Mouse (Mus musculus) CH12F3 (cell line): ENCODE measurements around the gene Sgce.
"Not testable (repeated sequence)": the region's sequence is repeated elsewhere in the genome, so short reads cannot be mapped to it uniquely, and the experiment has no call there.

Experiments used
- in situ Hi-C: fragments of 300-500 bp; cut with MboI; formaldehyde crosslinking; loops from 2 replicates; pipeline ENCODE4 v1.14.3; 2020; ENCODE audit warnings: low sequenced_read_pairs

Gene Sgce

DNA sequence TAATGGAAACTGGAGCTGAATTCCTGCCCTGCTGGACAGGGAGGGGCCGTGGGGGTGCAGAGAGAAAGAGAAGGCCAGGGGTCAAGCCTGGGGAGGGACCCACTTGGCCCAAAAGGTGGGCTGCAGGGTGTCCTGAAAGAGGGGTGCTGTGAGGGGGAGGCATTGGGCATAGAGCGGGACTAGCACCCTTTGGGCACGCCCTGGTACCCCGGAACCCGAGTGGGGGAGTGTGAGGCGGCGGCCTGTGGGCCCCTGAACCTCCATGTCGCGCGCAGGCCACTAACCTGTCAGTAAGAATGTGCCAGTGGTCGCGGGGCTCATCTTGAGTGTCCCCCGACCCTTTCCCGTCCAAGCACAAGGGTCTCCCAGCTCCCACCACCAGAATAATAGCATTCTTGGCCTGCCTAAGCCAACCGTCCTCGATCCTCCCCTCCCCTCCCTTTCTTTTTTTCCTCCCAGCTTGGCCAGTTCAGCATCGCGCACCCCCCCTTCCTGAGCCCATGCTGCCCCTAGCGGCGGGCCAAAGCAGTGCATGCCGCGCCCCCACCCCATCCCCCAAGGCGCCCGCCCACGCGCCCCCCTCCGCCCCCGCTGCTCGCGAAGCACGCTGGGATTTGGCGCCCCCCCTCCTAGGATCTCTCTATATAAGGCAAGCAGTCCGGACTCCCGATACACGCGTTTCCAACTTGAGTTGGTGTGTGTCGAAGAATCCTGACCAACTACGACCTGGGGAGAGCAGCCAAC, at the start of gene Sgce, which contains the start of gene Peg10:
Gene Sgce, minus strand, starts transcription at position 512 of the 744 bp plus-strand sequence.
Gene Peg10, plus strand, starts transcription at position 611 of the 744 bp plus-strand sequence.
- in situ Hi-C loops: no loop called here

- in situ Hi-C loops: no loop called here
These were observed 49.3 kb upstream of the Sgce start for GRCm38 (mm10) chr6:4796281-4796680.

GRCm38 (mm10) chr6:4762252-4762651, 15.2 kb upstream of the Sgce start:
- in situ Hi-C loops: no loop called here

DNA sequence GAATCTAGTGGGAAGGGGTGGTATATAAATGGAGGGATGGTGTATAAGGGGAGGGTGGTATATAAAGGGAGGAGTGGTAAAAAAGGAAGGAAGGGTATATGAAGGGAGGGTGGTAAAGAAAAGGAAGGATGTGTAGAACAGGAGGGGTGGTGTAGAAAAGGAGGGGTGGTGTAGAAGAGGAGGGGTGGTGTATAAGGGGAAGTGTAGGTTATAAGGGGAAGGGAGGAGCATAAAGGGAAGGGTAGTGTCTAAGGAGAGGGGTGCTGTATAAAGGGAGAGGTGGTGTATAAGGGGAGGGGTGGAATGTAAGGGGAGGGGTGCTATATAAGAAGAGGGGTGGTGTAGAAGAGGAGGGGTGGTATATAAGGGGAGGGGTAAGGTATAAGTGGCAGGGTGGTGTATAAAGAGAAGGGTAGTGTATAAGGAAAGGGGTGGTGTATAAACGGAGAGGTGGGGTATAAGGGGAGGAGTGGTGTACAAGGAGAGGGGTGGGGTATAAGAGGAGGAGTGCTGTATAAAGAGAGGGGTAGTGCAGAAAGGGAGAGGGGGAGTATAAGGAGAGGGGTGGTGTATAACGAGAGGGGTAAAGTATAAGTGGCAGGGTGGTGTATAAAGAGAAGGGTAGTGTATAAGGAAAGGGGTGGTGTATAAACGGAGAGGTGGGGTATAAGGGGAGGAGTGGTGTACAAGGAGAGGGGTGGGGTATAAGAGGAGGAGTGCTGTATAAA, 14.6 kb upstream of the Sgce start:
- in situ Hi-C loops: not testable (repeated sequence)

GRCm38 (mm10) chr6:4754886-4755285, 7.9 kb upstream of the Sgce start:
- in situ Hi-C loops: no loop called here

GRCm38 (mm10) chr6:4754286-4754685, 7.3 kb upstream of the Sgce start:
- in situ Hi-C loops: no loop called here

- in situ Hi-C loops: no loop called here
These were observed 4.3 kb upstream of the Sgce start for GRCm38 (mm10) chr6:4751355-4751754.

DNA sequence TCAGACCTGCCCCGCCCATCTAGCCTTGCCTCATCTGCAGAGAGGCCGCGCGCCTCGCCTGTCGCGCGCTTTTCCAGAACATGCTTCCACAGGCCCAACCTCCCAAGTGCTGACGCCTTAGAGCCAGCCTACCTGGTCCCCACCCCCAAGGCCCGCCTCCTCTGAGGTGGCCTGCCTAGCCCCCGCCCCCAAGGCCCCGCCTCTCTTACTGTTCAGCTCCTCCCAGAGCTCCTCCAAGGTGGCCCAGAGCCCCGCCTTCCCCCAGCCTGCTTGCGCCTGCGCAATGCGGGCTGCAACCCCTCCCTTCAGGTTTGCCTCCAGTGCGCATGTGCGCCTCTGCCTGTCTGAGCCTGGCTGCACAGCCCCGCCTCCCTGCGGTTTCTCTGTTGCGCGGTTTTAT, 2.1 kb upstream of the Sgce start:
- in situ Hi-C loops: no loop called here

GRCm38 (mm10) chr6:4748506-4748961, 1.5 kb upstream of the Sgce start:
- in situ Hi-C loops: no loop called here

GRCm38 (mm10) chr6:4747677-4748505, 884 bp upstream of the Sgce start:
- in situ Hi-C loops: no loop called here

DNA sequence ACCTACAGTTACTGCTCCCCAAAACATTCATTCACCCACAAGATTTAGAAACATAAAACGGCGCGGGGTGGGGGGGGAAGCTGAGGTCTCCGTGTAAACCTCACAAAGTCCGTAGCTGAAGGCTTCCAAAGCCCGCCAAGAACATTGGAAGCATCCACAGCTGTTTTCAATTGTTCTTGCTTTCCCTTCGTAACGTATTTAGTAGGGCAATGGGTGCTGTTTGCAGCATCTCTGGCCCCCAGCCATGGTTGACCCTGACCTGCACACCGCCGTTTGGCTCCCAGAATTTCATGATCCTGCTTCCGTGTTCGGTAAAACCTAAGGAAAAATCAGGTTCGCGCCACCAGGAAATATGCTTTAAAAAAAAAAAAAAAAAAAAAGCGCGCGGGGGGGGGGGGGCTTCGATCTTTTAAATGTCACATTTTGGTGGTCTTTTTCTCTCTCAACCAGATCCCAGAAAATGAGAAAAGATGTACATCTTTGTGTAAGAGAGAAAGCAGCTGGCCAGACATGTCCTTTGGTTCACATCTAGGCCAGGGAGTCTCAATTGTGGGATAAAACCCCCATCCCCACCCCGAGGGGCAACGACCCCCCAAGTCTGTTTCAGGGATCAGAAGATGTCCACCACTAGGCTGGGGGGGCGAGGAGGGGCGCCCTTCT, 841 bp downstream of the Sgce start:
- in situ Hi-C loops: no loop called here

- in situ Hi-C loops: no loop called here
These were observed 6.5 kb downstream of the Sgce start for GRCm38 (mm10) chr6:4740511-4740910.

- in situ Hi-C loops: no loop called here
These were observed 7.3 kb downstream of the Sgce start for GRCm38 (mm10) chr6:4739522-4740355.

GRCm38 (mm10) chr6:4738717-4739116, 8.3 kb downstream of the Sgce start:
- in situ Hi-C loops: no loop called here

DNA sequence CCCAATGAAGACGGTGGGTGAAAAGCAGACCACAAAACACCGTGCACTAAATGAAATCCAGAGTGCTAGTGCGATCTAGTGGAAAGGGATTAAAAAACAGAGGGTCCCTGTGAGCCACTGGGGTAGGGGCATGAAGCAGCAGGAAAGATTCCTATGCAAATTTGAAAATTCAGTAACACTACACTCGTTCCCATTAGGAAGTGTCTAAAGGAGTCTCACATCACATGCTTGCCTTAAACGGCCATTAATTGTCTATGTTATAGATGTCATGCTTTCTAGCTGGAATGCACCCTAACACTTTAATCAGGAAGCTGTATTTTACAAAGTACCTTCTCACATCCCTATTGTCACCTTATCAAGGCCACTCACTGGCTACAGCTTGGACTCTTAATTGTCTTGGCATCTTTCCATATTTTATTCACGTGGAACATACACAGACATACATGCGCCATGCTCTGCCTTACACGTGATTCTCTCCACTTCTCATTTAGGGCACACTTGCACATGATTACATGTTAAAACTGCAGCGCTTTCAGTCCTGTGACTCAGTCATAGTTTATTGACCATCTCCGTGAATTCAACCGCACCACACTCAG, 8.9 kb downstream of the Sgce start:
- in situ Hi-C loops: no loop called here

- in situ Hi-C loops: no loop called here
These were observed 10.6 kb downstream of the Sgce start for GRCm38 (mm10) chr6:4736372-4736771.

GRCm38 (mm10) chr6:4733208-4733607, 13.8 kb downstream of the Sgce start:
- in situ Hi-C loops: no loop called here

DNA sequence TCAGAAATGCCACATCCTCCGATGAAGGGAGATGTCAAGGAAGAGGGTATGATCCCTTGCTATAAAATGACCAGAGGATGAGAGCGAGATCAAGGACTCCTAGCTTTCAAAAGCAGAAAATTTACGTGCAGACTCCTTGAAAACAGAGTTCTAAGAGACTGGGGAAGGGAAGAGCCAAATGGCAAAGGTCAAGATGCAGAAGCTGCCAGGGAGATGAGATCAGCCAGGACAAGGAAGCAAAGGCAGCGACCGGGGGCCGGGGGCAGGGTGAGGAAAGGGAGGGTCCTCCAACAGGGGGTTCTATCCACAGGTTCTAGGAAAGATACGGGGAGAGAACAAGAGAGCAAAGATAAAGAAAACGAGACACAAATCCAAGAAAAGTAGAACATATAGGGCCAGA, 15.3 kb downstream of the Sgce start:
- in situ Hi-C loops: no loop called here

GRCm38 (mm10) chr6:4728305-4728704, 18.7 kb downstream of the Sgce start:
- in situ Hi-C loops: no loop called here
